Mouse (Mus musculus) heart, embryonic 14.5 days (tissue): Measurements from ENCODE around the gene Myrfl. TPM values are rescaled to one million over a fixed set of nuclear protein-coding genes. Genes with fewer than 3 reads are reported as not detected.

Experiments used
- ATAC-seq: fragments of 200-750 bp; cut with Nextera tagmentation; 2 replicates; pipeline ENCODE4 v1.8.0; 2017; ENCODE audit warnings: low read depth, moderate TSS enrichment; ENCODE audit not compliant: insufficient number of reproducible peaks, insufficient read depth, low FRiP score
- H3K27ac ChIP-seq, 2 experiments: fragments of 200-500 bp in 1 of 2; fragments of 300-500 bp in 1 of 2; sonication (generic) in 1 of 2; replicated peaks in 1 of 2; 2 replicates each; pipeline ENCODE4 v1.5.1; 2012 to 2014; ENCODE audit warnings: low read depth in 2 of 2, low read length in 2 of 2, control low read depth in 1 of 2, mild to moderate bottlenecking in 1 of 2, mixed read lengths in 1 of 2; ENCODE audit not compliant: control insufficient read depth in 1 of 2, insufficient read depth in 1 of 2
- H3K27me3 ChIP-seq: fragments of 300-500 bp; sonication (generic); 2 replicates; pipeline ENCODE4 v1.6.1; 2014; ENCODE audit warnings: mild to moderate bottlenecking, low read length, control low read depth; ENCODE audit not compliant: control insufficient read depth, insufficient read depth
- H3K36me3 ChIP-seq: fragments of 300-500 bp; sonication (generic); 2 replicates; pipeline ENCODE4 v1.6.1; 2014; ENCODE audit warnings: mild to moderate bottlenecking, control low read depth, low read length, mixed read lengths; ENCODE audit not compliant: control insufficient read depth, insufficient read depth
- H3K4me1 ChIP-seq, 2 experiments: fragments of 200-500 bp in 1 of 2; fragments of 300-500 bp in 1 of 2; sonication (generic) in 1 of 2; 2 replicates each; pipeline ENCODE4 v1.6.1; 2012 to 2014; ENCODE audit warnings: low read length in 2 of 2, control low read depth in 1 of 2, mixed read lengths in 1 of 2; ENCODE audit not compliant: control insufficient read depth in 2 of 2, insufficient read depth in 2 of 2
- H3K4me2 ChIP-seq: fragments of 300-500 bp; sonication (generic); 2 replicates; pipeline ENCODE4 v1.6.1; 2014; ENCODE audit warnings: mild to moderate bottlenecking, low read length
- H3K4me3 ChIP-seq, 2 experiments: fragments of 200-500 bp in 1 of 2; fragments of 300-500 bp in 1 of 2; sonication (generic) in 1 of 2; 2 replicates each; pipeline ENCODE4 v1.5.1; 2012 to 2014; ENCODE audit warnings: low read length in 2 of 2, mild to moderate bottlenecking in 2 of 2, control low read depth in 1 of 2, low read depth in 1 of 2, moderate library complexity in 1 of 2; ENCODE audit not compliant: control insufficient read depth in 1 of 2, insufficient read depth in 1 of 2
- H3K9ac ChIP-seq: fragments of 300-500 bp; sonication (generic); 2 replicates; pipeline ENCODE4 v1.6.1; 2014; ENCODE audit warnings: mild to moderate bottlenecking, low read length
- H3K9me3 ChIP-seq: fragments of 300-500 bp; sonication (generic); 2 replicates; pipeline ENCODE4 v1.6.1; 2016; ENCODE audit warnings: low read length, control low read depth; ENCODE audit not compliant: control insufficient read depth
- whole genome bisulfite sequencing: fragments of 180-500 bp; shearing (Covaris S2); extraction: QIAGEN DNeasy Blood & Tissue Kit; methylation state at CpG from one replicate; pipeline ENCODE4 v1.1.7; 2014; 5-methylcytosine and 5-hydroxymethylcytosine counted together
- polyA plus RNA-seq: library from polyadenylated mRNA; unstranded; fragments of >200 nt; fragmentation: Nextera tagmentation; extraction: Ambion mirVana; gene quantifications from 2 replicates; pipeline ENCODE4 v1.2.1, GENCODE M21; 2014

Gene Myrfl
- polyA plus RNA-seq, 1 experiment from 2014 or later = 0.26 TPM

DNA sequence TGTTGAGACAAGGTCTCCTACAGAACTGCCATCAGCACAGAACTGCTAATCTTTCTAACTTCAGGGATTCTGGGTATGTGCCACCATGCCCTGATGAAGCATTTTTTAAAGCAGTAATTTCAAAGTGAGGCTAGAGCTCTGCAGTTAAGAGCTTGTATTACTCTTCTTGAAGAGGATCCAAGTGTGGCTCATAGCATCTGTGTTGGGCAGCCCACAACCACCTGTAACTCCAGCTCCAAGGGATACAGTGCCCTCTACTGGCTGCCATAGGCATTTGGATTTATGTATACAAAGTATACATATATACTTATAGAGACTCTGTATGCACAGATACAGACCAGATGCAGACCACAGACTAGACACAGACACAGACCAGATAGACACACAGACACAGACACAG lies 107.6 kb downstream of the Myrfl start:
- no peak overlapping the region for H3K4me3 ChIP-seq
- no peaks in the 10 kb centered on the region for H3K9me3 ChIP-seq
- peaks cover 0 to 4% of the 10 kb centered on the region in 2 experiments; a peak in 2 of 4 replicates for H3K4me1 ChIP-seq
- H3K27ac ChIP-seq = no peak overlapping the region
- no peaks in the 10 kb centered on the region for H3K27me3 ChIP-seq
- H3K4me2 ChIP-seq = no peak overlapping the region
- H3K36me3 ChIP-seq = no peaks in the 10 kb centered on the region
- no peak overlapping the region for H3K9ac ChIP-seq
- ATAC-seq = no peak

GRCm38 (mm10) chr10:116788431-116788830 lies 108.3 kb downstream of the Myrfl start:
- Histone ChIP-seq H3K9me3 (no peaks in the 10 kb centered on the region), H3K36me3 (no peaks in the 10 kb centered on the region), H3K27me3 (no peaks in the 10 kb centered on the region), H3K4me2 (no peak overlapping the region), H3K4me1 (peaks cover 3 to 11% of the 10 kb centered on the region in 2 experiments; a peak in 3 of 4 replicates), H3K27ac (no peak overlapping the region), H3K4me3 (no peak overlapping the region), H3K9ac (no peak overlapping the region)
- no peak for ATAC-seq

GRCm38 (mm10) chr10:116784098-116784497 lies 112.6 kb downstream of the Myrfl start:
- WGBS = 28% methylated on average over 6 of the region's 6 CpGs
- Histone ChIP-seq H3K4me2 (no peak overlapping the region), H3K9ac (no peak overlapping the region), H3K27me3 (no peaks in the 10 kb centered on the region), H3K36me3 (no peaks in the 10 kb centered on the region), H3K4me1 (peaks cover 8 to 15% of the 10 kb centered on the region in 2 experiments), H3K27ac (no peak overlapping the region), H3K4me3 (no peak overlapping the region), H3K9me3 (no peaks in the 10 kb centered on the region)
- ATAC-seq = peak; percentile 59; the same call in 1 of the 2 replicates

DNA sequence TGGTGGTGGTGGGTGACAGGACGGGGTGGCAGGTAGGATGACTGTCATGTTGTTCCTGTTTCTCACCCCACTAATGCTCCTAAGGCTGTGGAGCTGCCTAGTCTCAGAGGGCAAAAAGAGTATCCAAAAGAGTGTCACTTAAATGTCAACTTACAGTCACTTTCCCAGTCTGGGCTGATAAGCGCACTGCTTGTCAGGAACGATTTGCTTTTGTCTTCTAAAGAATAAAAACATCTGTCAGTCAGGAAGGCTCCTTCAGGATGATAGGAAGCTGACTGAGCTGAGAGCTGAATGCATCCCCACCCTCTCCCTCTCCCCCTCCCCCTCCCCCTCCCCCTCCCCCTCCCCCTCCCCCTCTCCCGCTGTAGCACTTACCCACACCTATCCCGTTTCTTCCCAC lies 113.7 kb downstream of the Myrfl start:
- peaks cover 9 to 18% of the 10 kb centered on the region in 2 experiments for H3K4me1 ChIP-seq
- no peaks in the 10 kb centered on the region for H3K36me3 ChIP-seq
- ATAC-seq = no peak
- no peaks in the 10 kb centered on the region for H3K27me3 ChIP-seq
- no peak overlapping the region for H3K4me2 ChIP-seq
- no peak overlapping the region for H3K27ac ChIP-seq
- no peak overlapping the region for H3K9ac ChIP-seq
- WGBS = 15% methylated on average over 4 of the region's 5 CpGs
- no peak overlapping the region for H3K4me3 ChIP-seq
- H3K9me3 ChIP-seq = no peaks in the 10 kb centered on the region

DNA sequence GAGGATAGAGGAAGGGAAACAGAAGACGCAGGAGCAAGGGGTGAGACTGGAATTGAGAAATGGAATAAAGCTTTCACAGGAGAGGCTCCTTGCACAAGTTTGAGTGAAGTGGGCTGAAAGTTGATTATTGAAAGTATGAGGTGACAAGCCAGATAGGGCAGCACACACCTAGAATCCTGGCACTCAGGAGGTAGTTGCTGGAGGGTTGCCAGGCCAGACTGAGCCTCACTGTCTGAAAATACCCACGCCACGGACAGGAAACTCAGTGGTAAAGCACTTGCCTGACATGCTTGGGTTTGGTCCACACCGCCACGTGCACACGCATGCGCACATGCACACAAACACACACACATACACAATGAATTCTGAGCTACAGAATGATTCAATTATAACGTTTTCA lies 118.8 kb downstream of the Myrfl start:
- Histone ChIP-seq H3K36me3 (no peaks in the 10 kb centered on the region), H3K4me1 (peaks cover 6% of the 10 kb centered on the region in 2 experiments), H3K9me3 (no peaks in the 10 kb centered on the region), H3K27ac (no peak overlapping the region), H3K4me3 (no peak overlapping the region), H3K27me3 (peaks cover 8% of the 10 kb centered on the region; the same call in 1 of the 2 replicates), H3K9ac (no peak overlapping the region), H3K4me2 (no peak overlapping the region)
- no peak for ATAC-seq
- WGBS = 85% methylated on average over 8 of the region's 8 CpGs

DNA sequence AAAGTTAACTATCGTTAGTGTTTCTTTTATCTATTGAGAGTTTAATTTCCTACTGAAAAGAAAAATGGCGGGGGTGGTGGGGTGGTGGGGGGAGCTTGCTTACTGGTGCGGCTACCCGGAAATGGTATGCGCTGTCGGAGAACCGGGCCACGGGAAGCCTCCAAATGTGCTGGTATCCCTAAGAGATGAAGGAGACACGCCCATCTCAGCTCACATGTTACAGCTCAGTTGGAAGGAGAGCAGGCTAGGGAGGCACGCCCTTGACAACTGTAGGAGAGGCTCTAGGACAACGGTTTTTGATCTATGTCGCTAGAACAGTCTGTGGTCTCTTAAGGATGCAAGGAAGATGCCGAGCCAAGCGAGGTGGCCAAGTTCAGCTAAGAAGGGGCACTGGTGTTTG lies 119.9 kb downstream of the Myrfl start:
- 89% methylated on average over 14 of the region's 14 CpGs for WGBS
- peaks cover 3 to 13% of the 10 kb centered on the region in 2 experiments for H3K4me1 ChIP-seq
- no peak overlapping the region for H3K4me2 ChIP-seq
- H3K9me3 ChIP-seq = no peaks in the 10 kb centered on the region
- ATAC-seq = no peak
- H3K9ac ChIP-seq = no peak overlapping the region
- H3K27ac ChIP-seq = no peak overlapping the region
- H3K36me3 ChIP-seq = no peaks in the 10 kb centered on the region
- H3K27me3 ChIP-seq = peaks cover 8% of the 10 kb centered on the region; the same call in 1 of the 2 replicates
- H3K4me3 ChIP-seq = no peak overlapping the region

DNA sequence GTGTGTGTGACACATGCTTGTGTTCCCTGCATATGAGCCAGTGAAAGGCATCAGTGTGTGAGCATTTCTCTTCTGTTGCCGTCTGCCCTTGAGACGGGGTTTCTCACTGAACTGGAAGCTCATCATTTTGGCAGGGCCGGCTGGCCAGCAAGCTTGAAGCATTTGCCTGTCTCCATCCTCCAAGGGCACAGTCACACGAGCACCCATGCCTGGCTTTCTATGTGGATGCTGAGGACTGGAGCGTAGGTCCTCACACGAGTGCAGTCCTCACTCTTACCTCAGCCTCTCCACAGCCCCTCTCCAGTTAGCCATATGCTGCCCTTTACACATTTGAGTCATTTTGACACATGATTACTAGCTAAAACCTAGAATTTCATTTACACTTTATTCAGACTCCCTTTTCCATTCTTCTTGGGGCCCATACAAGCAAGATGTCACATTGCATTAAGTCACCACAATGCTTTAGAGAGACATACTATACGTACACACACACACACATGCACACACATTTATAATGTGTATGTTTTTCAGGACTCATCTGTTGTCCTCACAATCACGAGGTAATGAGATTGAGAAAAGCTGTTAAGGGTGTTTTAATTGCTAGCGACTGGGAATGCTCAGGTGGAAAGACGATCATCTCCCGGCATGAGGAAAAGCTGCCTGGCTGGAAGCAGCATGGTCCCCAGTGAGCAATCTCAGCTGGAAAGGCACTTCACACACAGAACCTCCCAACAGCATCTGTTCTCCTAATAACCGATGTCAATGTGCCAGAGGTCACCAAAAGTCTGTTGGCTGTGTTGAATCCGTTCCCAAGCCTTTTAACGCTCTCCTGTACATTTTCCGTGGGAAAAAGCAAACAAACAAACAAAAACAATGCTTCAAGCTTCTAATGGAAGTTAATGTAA lies 122.6 kb downstream of the Myrfl start:
- no peak overlapping the region for H3K27ac ChIP-seq
- no peaks in the 10 kb centered on the region for H3K36me3 ChIP-seq
- no peak overlapping the region for H3K9ac ChIP-seq
- no peak overlapping the region for H3K4me3 ChIP-seq
- peaks cover 8% of the 10 kb centered on the region; the same call in 1 of the 2 replicates for H3K27me3 ChIP-seq
- ATAC-seq = no peak
- 65% methylated on average over 15 of the region's 15 CpGs for WGBS
- H3K4me1 ChIP-seq = peaks cover 10 to 21% of the 10 kb centered on the region in 2 experiments
- no peak overlapping the region for H3K4me2 ChIP-seq
- no peaks in the 10 kb centered on the region for H3K9me3 ChIP-seq
